Mouse (Mus musculus): ENCODE results near the gene Ank3.

The Ank3 gene

GRCm38 (mm10) chr10:69576264-69576663 lies 177.7 kb downstream of the Ank3 start:
- no peak for DNase-seq

DNA sequence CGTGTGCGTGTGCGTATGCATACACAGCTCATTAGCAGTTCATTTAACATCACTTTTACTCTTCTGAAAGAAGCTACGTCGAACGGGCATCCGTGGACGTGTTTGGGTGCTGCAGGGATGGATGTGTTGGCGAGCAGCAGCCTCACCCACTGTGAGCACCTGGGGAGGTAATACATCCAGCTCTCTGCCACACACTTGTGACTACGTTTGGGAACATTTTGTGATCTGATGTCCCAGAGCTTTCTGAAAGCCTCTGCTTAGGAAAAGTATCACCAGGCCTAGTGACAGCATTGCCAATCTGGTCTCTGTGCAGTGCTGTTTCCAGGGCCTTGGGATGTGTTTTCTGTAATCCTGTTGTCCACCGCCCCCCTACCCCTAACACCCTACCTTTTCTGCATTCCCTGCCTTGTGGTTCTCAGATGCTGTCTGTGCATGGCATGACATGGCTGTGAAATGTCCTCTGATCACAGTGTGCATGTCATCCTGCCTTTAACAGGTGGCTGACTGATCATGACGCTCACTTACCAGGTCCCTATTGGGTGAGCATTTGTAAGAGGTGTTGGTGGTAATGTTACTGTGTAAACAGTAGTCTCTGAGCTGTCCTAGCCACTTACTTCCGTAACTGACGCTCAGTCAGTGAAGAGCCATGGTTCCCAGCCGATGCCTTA lies 178.6 kb downstream of the Ank3 start:
- no peak for DNase-seq

DNA sequence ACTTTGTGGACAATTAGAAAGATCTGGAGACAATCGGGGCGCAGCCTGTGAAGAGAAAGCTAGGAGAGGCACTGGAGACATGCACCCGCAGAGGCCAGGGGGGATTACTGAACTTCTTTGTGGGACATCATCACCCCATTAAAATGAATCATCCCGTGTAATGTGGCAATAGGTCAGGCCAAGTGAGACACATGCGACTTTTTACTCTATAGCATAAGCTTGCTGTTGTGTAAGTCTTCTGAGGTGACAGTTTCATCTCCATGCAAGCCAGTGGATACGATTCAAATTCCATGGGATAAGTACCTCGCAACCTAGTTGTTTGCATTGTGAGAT lies 179.1 kb downstream of the Ank3 start:
- DNase-seq, result no peak

DNA sequence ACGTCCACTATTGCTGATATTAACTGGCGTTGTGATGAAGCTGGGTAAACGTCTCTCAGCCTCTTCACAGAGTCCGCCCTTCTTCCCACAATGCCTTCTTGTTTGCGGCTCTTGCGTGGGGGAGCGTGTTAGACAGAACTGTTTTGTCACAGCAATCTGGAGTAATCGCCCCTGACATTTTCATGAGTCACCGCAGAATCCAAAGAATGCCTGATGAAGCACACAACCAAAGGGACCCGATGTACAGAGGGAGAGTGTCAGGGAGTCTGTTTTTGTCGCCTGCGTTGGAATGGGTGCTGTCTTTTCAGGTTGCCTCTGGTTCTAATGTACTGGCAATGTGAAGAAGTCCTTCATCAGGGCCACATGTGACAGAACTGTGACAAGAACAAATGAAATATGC lies 181.0 kb downstream of the Ank3 start:
- no peak for DNase-seq

GRCm38 (mm10) chr10:69581525-69581924 lies 183.0 kb downstream of the Ank3 start:
- no peak for DNase-seq

- DNase-seq, result no peak
Observed at GRCm38 (mm10) chr10:69583874-69584481, 185.4 kb downstream of the Ank3 start.

DNA sequence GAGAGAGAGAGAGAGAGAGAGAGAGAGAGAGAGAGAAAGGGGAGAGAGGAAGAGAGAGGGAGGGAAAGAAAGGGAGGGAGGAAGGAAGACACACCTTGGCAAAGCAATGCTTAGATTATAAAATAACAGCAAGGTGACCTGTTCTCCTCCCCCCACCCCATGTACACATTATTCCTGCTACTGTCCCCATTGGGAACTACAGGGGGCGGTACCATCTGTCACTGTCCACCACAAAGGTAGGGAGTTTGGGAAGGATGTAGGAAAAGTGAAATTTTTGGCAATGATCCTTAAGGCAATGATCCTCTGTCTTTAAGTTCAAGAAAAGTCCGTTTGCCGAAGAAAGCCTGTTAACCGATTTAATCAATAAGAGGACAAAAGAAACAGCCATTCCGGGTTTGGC lies 186.0 kb downstream of the Ank3 start:
- DNase-seq, result no peak

- DNase-seq, result no peak
Observed at GRCm38 (mm10) chr10:69585271-69585670, 186.7 kb downstream of the Ank3 start.

GRCm38 (mm10) chr10:69594186-69595131 lies 195.9 kb downstream of the Ank3 start:
- DNase-seq, result peak; percentile 79

DNA sequence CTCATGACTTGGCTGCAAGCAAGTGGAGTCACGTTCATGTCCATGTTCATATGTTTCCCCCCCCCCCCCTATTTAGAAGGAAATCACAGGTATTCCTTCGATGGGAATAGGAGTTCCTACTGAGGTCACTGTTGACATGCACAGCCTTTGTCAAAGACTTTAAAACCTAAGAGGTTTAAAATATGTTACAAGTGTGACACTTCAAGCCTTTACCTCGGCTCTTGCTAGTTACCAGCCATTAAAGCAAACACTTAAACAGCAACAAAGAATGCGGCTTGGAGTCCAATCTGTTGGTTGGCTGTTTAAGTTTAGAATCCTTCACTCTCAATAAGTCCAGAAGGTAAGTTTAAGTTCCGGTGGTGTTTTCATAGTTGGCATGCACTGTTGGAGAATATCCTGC lies 196.9 kb downstream of the Ank3 start:
- no peak for DNase-seq

GRCm38 (mm10) chr10:69601471-69601870 lies 202.9 kb downstream of the Ank3 start:
- DNase-seq, result no peak

DNA sequence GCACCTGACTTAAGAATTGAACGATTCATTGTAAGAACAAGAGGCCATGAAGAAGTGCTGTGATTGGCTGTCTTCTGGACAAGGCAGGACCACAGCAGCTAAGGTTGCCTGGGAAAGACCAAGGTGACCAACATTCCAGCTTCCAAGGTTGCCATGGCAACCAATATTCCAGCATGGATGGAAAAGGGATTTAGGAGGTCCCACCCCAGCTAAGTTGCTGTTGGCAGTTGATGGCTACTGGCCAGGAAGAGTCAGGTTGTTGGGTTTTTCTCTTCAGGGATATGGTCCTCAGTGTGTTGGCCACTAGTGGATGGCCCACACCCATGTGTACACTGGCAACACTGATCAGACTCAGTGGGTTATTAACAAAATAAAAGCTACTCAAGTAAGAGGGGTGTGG lies 204.1 kb downstream of the Ank3 start:
- no peak for DNase-seq

- DNase-seq, result no peak
Observed at GRCm38 (mm10) chr10:69604609-69605008, 206.0 kb downstream of the Ank3 start.

DNA sequence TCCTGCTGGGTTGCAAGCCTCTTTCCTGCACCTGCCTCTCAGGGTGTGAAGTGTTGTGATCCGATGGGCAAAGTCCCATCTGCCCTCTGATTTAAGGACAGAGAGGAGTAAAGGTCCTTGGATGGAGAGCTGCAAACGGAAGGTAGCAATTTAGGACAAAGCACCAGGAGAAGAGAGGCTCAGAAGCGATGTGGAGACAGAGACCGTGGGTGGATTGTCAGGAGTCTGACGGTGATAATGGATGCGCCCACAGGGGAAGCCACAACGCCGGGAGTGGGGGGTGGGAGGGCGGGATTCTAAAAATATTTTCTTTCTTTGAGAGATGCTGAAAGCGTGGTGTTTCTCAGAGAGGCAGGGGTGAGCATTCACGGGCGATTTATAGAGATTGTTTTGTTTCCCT lies 206.6 kb downstream of the Ank3 start:
- DNase-seq, result no peak

DNA sequence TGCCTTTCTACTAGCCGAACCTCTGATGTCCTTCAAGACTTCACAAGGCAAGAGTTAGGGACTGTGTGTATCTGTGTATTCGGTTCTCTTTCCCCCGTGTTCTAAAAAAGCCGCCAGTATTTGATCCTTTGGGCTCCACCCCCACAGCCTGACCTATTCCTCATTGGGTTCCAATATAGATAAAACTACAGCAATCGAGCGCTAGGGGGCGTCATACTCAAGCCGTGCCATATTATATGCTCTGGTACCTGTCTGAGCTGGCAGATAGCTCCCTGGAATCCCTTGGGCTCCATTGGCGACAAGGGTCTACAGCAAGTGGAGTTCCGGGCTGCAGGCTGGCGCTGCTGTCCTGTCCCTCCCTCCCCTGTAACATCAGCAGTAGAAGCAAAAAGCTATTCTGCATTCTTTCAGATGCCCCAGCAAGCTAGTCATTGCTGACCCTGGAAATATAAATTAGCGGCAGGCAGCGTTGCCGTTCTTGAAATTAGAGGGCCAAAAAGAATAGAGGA lies 209.1 kb downstream of the Ank3 start:
- DNase-seq, result no peak

- no peak for DNase-seq
Observed at GRCm38 (mm10) chr10:69611314-69611713, 212.7 kb downstream of the Ank3 start.

- DNase-seq, result no peak
Observed at GRCm38 (mm10) chr10:69611839-69612340, 213.3 kb downstream of the Ank3 start.

DNA sequence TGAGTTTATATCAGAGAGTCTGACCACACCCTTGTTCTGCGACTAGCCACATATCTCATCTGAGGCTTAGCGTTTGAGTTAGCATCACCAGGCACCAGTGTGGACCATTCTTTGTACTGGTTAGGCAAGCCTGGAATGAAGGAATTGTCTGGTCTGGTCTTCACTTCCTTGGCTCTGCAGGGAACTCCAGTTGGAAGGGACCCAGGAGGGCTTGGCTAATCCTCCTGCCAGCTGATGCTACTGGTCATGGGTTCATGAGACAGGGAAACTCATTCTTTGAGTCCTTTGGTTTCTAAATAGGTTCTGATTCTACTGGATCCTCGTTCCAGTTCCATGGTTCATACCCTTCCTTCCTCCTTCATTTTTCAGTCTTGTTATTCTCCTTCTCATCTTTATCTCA lies 218.4 kb downstream of the Ank3 start:
- DNase-seq, result no peak

- no peak for DNase-seq
Observed at GRCm38 (mm10) chr10:69617537-69618112, 219.1 kb downstream of the Ank3 start.

DNA sequence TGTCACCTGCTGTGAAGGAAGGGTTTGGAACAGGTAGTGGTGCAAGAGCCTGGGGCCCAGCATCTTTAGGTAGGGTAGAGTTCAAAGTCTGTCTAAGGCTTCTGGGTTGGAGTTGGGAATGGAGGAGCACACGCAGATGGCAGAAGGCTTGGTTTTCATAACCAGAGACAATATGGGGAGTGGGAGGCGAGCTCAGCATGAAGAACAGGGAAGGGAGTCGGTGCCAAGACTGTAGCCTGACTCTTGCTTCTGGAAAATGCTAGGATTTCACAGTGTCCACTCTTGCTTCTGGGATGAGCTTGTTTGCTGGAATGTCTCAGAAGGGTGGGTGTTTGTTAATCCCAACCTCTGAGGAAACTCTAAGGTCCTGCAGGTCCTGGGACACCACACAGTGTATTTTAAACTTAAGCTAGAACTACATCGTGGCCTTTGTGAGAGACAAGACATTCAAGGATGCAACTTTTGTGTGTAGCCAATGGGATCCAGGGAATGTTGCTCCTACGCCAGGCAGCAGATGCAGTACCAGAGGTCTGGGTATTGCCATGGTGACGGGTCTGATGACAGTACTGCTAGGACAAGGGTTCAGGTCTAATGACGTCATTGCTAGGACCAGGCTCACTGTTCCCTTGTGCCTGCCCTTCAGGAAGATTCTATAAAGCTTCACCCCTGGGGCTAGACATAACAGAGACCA lies 222.3 kb downstream of the Ank3 start:
- DNase-seq, result no peak

DNA sequence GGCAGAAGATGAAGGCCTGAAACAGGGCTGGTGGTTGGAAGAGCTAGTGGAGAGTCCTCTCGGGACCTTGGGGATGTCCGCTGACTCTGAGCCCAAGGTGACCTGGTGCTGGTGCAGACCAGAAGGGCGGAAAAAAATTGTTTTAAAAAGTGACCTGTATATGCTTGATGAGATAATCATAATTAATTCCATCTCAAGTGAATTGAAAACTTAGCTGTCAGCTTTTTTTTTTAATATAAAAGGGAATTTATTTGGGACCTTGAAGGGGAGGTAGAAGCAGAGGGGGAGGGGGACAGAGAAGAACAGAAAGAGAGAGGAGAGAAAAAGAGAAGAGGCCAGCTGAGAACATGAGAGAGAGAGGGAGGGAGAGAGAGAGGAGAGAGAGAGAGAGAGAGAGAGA lies 229.2 kb downstream of the Ank3 start:
- no peak for DNase-seq

- no peak for DNase-seq
Observed at GRCm38 (mm10) chr10:69628743-69629142, 230.2 kb downstream of the Ank3 start.
